Mouse (Mus musculus): ENCODE measurements around the gene Bsg.

Bsg gene

DNA sequence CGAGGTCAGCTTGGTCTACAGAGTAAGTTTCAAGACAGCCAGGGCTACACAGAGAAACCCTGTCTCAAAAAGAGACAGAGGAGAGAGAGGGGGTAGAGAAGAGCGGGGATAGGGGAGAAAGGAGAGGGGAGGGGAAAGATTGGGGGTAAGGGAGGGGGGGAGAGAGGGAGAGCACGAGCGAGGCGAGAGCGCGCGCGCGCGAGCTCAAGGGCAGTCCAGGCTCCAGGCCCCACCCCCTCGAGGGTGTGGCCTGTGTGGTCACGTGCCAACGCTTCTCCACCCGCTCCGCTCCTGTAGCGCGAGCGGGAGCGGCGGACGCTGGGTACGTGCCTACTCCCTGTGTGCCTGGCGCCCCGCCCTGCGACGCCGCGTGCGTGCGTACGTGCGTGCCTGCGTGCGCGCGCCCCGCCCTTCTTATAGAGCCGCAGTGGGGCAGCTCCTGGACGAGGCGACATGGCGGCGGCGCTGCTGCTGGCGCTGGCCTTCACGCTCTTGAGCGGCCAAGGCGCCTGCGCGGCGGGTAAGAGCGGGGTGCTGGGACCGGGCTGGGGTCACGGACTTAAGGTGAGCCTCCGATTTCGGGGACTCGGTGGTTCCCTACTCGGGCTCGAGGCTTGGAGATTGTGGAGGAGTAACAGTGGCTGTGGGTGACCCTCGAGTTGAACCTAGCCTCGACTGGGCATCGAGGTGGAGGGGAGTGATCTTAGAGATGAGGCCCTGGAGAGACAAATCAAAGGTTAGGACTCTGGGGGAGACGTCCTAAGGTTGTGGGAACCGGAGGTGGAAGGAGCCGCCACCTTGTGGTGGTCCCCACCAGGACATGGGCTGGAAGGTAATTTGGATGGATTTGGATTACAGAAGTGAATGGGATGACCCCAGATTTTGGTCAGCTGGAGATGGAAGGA lies at the start of gene Bsg:
Gene Bsg (plus strand): TSS at position 427 of the 905 bp plus-strand sequence.
- DNase-seq (ENCODE audit: low spot score in 2 of 2), result peak; percentile 98 to 99

DNA sequence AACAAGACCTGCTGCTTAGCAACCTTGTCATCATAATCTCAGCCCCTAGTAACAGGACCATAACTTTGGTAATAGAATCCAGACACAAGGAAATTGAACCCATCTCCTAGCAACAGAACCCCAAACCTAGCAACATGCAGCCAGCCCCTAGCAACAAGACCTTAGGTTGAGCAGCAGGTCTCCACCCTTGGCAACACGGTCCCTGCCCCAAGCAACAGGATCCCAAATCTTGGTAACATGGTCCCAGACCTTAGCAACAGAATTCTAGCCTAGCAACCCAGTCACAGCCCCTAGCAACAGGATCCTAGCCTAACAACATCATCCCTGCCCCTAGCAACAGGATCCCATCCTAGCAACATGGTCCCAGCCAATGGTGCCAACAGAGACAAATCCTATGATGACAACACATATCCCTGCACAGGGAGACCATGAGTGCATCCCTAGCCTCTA lies 49.3 kb upstream of the Bsg start:
- DNase-seq (ENCODE audit: low spot score in 2 of 2), result peak in 1 of 2 experiments; percentile 39

DNA sequence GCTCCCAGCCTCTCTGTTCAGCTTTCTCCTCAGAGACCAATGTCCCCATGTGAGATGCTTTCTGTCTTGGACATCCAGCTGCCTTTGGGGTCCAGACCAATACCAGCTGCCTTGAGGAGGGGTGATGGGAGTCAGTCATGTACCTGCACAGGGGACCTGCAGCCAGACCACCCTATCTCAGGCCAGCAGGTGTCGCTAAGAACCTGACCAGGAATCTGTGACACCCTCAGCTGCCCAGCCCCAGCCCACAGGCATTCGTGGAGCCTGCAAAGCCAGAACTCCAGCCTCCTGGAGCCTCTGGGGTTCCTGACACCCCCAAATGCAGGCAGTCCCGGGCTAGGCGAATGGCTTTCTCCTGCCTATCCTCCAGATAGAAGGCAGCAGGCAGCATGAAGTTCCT lies 45.5 kb upstream of the Bsg start:
- DNase-seq (ENCODE audit: low spot score in 2 of 2), result no peak

DNA sequence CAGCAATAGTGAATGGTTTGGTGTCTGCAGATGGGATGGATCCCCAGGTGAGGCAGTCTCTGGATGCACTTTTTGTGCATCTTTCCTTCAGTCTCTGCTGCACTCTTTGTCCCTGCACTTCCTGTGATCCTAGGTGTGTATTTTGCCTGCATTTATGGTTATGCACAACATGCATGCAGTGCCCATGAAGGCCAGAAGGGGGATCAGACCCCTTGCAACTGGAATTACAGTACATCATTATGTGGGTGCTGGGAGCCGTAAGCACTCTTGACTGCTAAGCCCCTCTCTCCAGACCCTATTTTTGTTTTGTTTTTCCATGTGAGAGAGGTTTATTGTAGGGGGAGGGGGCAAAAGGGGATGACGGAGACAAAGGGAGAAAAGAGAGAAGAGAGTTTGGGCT lies 44.0 kb upstream of the Bsg start:
- DNase-seq (ENCODE audit: low spot score in 2 of 2), result no peak

DNA sequence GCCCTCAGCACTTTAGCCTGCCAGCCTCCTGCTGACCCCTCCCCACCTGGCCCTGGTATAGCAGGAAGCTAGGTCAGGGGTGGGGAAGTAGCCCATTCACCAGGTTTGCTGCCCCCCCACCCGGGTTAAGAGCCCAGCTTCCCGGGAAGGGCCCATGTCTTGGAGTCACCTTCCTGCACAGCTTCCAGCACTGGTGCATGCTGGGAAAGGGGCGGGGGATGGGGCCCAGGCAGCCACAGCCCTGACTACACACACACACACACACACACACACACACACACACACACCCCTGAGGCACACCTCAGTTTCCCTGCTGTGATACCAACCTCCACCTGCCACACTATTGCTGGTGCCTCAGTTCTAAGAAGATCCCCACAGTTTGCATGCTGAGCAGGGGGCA lies 42.4 kb upstream of the Bsg start:
- DNase-seq (ENCODE audit: low spot score in 2 of 2), result no peak

DNA sequence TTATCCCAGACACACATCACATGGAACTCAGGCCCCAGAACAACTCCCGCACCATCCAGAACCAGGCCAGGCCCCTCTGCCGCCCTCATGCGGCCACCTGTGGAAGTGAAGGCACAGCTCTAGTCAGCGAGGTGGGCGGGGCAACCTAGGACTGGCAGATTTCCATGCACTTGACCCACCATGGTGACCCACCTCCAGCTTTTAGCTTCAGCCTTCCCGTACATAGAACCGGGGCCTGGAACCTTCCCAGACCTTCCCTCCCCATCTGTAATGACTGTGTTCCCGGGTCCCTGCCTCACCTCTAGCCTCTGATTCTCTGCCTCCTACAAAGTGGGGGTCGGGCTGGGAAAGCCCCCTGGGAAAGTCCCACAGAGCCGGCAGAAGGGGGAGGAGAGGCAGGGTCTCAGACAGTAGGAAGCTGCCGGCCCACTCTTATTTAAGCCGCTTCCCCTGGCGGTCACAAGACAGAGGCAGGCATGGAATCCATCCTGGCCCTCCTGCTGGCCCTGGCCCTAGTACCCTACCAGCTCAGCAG lies 40.1 kb upstream of the Bsg start, which contains the start of gene Madcam1:
Gene Madcam1 (plus strand): TSS at position 429 of the 535 bp plus-strand sequence.
- peak in 1 of 2 experiments; percentile 65 for DNase-seq (ENCODE audit: low spot score in 2 of 2)

DNA sequence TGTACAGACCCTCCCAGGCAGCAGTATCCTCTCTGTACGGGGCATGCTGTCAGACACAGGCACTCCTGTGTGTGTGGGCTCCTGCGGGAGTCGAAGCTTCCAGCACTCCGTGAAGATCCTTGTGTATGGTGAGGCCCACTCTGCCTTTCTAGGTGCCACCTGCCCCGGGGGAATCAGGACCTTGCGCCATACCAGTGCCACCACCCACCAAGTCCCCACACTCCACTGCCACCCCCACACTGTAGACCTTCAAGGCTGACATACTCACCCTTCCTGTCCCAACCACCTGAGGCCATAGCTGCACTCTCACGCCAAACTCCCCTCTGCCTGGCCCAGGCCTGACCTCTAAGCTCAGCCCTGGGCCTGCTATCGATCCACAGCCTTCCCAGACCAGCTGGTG lies 39.2 kb upstream of the Bsg start:
- no peak for DNase-seq (ENCODE audit: low spot score in 2 of 2)

DNA sequence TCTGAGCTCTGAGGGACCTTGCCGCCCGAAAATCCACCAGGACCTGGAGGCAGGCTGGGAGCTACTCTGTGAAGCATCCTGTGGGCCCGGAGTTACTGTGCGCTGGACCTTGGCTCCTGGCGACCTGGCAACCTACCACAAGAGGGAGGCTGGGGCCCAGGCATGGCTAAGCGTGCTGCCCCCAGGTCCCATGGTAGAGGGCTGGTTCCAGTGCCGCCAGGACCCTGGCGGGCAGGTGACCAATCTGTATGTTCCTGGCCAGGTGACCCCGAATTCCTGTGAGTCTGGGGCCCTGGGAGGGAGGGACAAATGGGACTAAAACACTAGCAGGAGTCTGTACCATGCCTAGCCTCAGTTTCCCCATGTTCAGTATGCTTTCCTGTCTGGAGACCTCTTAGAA lies 37.8 kb upstream of the Bsg start:
- no peak for DNase-seq (ENCODE audit: low spot score in 2 of 2)

DNA sequence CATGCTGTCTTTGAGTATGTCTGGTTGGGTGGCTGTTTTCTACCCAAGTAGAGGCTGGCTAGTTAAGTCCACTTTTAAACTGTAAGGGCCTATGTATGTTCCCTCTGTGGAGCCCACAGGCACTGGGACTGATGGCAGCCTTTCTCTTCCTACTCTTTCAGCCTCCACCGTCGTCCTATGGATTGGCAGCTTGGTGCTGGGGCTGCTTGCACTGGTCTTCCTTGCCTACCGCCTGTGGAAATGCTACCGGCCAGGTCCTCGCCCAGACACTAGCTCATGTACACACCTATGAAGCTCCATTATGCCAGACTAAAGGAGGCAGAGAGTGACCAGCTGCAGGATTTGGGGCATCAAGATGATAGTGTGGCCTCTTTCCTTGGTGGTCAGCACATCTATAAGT lies 36.2 kb upstream of the Bsg start:
- DNase-seq (ENCODE audit: low spot score in 2 of 2), result no peak

DNA sequence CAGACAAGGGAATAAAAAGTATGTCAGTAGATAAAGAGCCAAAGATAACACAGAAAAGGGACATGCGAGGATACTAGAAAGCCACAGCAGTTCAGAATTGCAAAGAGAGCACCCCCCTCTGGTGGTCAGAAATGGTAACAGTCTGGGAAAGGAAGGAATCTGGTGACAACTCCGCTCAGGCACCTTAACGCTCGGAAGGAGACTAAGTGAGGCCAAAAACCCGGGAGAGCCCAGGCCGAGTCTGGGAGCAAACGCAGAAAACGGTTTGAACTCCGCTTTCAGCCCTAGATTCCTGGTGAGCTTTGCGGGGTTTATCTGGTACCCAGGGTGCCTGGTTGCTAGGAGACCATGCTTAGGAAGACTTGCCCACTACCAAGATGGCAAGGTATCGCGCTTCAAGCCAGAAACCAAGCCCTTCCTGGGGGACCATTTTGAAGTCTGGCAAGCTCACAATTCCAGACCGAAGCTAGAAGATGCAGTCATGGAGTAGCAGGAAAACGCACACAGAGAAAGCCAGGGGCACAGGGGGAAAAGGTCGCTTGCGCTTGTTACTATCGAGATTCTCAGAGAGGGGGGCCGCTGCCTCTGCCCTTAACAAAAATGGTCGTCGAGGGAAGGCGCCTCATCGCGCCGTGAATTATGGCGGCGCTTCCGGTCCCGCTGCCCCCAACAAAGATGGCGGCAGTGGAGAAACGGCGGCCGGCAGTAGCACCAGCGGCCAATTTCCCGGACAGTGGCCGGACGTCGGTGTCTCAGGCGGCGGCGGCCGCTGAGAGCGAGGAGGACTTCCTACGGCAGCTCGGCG lies 35.3 kb upstream of the Bsg start, which contains the start of gene Tpgs1:
Gene Tpgs1 (plus strand): TSS at position 599 of the 805 bp plus-strand sequence.
- DNase-seq (ENCODE audit: low spot score in 2 of 2), result peak; percentile 90 to 95

DNA sequence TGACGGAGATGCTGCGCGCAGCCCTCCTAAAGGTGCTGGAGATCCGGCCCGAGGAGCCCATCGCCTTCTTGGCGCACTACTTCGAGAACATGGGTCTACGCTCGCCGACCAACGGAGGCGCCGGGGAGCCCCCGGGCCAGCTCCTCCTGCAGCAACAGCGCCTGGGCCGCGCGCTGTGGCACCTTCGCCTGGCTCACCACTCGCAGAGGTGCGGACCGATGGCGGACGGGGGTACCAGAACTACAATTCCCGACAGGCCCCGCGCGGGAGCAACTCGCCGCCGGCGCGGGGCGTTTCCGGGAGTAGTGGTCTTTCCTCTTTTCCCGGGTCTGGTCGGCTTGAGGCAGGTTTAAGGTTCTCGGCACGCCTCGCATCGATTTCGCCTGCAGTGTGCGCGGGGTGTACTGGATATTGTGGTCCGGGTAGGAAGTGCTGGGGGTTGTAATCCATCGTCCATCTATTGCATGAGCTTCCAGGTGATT lies 34.7 kb upstream of the Bsg start:
- peak in 1 of 2 experiments; percentile 78 for DNase-seq (ENCODE audit: low spot score in 2 of 2)

DNA sequence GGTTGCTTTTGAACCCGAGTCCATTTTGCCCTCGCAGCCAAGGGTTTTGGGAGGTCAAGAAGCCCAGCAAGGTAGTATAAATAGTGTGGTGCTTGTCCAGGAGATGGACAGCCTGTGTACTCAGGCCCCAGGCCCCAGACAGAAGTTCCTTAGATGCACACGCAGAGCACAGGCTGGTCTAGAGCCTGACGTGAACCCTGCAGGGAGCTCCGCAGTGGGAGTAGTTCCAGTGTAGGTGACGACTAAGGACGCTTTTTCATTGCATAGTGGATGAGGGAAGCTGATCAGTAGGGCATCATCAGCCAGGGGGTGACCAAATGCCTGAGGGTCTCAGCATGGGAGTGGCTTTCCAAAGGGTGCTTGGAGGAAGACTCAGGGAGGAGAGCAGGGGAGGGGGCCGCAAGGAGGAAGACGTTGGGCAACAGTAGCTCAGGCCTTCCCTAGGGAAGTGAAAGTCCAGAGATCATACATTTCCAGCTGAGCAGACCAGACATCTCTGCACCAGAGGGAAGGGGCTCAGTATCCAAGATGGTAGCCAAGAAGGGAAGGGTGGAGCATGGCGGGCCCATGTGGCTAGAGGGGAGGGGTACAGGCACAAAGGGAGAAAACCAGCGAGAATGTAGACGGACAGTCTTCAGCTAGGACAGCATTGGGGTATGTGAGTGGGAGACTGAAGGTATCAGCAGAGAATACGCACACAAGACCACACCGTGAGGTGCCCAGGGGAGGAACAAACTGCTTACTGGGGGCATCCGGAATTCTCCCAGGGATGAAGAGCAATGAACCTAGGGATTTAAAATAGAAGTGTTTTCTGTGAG lies 34.0 kb upstream of the Bsg start:
- DNase-seq (ENCODE audit: low spot score in 2 of 2), result no peak

DNA sequence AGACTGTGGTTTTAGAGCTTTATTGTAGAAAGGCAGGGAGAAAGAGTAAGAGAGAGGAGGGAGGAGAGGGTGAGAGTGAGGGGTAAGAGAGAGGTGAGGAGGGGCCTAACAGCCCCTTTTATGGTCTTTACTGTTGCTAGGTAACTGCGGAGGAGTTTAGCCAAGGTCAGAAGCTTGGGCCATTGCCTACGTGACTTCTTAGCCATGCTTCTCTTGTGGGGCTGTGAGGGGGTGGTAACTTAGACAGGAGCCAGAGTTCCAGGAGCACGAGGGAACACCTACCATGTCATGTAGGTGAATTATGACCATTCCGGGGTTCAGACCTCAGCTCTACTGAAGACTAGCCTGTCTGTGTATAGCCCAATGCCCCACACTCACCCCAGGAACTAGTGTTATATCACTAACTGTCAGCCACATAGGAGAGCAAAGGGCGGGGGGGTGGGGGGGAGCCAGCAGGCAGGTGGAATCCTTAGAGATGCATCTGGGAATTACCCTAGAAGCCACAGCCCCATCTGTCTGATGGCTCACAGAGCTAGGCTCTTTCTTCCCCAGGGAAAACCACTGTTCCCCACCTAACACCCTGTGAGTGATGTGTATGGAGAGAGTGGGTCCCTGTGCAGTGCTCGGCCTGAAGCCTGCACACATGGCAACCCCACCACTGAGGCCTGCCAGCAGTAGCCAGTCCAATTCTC lies 32.7 kb upstream of the Bsg start:
- no peak for DNase-seq (ENCODE audit: low spot score in 2 of 2)

DNA sequence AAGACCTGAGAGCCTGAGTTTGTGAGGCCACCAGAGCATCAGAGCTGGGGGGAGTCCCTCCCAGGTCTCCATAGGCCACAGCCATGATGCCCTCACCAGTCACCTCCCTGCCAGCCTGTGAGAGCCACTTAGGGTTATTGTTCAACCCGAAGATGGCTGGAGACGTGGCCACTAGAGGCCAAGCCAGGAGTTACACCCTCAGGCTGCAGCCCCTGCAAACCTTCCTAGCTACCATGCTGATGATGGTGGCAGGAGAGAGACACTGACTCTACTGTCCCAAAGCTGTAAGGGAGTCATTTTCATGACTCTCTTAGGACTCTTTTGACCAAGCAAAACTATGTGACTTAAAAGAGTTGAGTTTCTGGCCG lies 32.2 kb upstream of the Bsg start:
- DNase-seq (ENCODE audit: low spot score in 2 of 2), result no peak

DNA sequence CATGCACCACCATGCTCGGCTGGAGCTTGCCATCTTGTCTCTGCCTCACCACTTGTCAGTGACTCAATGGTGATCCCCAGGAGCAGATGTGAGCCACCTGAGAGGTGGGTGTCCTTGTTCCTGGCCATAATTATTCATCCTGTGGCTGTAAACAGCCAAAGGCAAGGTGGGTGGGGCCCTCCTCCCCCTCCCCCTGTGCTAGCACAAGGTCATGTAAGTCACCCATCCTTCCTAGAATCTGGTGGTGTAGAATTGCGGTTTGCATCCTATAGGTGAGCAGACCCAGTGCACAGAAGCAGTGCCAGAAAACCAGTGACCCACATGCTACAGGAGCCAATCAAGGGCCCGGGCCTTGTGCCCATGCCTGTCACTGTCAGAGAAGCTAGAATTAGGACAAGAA lies 31.2 kb upstream of the Bsg start:
- DNase-seq (ENCODE audit: low spot score in 2 of 2), result no peak

DNA sequence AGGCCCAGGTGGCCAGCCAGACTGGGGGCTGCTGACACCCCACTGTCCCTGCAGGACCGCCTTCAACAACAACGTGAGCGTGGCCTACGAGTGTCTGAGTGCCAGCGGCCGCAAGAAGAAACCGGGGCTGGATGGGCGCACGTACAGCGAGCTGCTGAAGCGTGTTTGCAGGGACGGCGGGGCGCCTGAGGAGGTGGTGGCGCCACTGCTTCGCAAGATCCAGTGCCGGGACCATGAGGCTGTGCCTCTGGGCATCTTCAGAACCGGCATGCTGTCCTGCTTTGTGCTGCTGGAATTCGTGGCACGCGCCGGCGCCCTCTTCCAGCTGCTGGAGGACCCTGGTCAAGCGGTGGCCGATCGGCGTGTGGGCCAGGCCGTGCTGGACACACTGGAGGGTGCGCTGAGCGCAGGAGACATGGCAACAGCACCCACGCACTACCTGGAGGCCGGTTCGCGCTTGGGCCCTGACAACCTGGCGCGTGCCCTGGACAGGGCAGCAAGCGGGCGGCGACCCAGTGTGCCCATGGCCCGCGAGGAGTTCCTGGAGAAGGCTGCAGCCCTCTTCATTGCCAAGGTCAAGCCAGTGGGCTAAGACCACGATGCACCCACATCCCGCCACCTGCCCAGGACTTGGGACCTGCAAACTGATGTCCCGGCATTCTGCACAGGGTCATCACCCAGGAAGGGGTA lies 28.8 kb upstream of the Bsg start:
- no peak for DNase-seq (ENCODE audit: low spot score in 2 of 2)

DNA sequence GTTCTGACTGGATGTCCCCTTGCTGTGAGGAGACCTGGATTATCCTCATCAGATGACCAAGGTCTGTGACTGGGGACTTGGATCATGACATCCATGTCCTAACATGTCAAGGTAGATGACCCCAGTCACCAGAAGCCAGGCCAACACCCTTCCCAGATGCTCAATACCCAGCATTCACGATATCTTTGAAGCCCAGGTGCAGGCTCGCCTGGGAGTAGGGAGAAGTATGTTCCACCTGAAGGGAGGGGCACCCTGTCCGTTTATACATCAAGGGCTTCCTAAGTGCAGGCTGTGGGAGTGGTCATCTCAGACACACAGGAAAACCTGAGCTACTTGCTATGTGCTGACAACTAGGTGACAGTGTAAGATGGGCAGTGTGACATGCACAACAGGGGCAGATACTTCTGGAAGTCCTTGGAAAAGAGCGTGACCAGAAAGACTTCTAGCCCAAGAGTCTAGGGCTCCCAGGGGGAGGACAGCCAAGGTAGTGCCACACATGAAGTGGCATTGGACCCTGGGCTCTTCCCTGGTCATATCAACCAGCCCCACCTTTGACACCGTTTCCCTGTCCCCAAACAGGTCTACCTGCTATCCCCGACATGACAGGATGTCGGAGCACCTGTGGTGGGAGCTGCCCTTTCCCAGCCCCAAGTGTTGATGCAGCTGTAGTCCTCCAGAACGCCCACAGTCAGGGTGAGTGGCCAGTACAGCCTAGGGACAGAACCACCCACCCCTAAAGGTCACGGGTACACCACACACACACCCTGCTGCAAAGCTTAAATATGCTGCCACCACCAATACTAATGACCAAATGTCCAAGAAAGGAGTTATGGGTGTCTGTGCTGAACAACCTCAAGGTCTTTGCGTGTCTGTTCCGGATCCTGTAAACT lies 23.4 kb upstream of the Bsg start:
- DNase-seq (ENCODE audit: low spot score in 2 of 2), result no peak

DNA sequence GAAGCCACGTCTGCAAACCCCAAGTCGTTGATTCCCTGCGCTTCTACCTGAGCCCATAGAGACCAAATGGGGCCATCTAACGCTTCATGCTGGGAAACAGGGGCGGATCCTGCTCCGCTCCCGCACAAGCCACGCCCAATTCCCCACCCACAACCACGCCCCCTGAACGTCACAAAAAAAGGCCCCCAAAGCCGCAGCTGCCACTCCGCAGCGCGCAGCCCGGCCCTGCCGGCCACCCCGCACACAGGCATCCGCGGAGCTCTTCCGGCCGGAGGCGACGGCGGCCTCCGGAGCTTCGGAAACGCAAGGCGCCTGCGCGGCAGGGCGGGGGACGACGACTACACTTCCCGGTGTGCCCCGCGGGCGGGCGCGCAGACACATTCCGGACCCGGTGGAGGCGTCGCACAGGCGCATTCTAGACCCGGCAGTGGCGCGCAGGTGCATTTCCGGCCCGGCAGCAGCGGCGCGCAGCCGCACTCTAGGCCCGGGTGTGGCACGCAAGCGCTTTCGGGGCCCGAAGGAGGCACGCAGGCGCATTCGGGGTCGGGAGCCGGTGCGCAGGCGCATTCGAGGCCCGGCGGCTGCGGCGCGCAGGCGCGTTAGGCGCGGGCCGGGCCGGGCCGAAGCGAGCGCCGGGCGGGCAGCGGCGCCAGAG lies 22.6 kb upstream of the Bsg start, which contains the start of gene Cdc34:
Gene Cdc34 (plus strand): TSS at position 605 of the 655 bp plus-strand sequence.
- peak; percentile 99 for DNase-seq (ENCODE audit: low spot score in 2 of 2)

DNA sequence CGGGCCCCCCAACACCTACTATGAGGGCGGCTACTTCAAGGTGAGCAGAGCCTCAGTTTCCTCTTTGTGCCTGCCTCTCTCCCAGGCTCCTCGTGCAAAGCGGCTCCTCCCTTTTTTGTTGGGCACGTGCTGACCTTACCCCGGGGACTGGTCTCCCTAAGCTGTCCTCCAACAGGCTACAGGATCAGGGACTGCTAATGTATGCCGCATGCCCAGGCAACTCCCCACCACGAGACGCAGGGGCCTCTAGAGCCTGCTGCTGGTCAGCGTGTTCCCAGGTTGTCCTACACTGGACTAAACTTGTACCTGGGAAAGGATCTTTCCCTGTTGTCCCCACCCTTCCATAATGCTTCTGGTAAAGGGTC lies 21.8 kb upstream of the Bsg start:
- DNase-seq (ENCODE audit: low spot score in 2 of 2), result no peak
